Mouse (Mus musculus) liver, adult 2 months (tissue): ENCODE data around the gene Slc25a44.

Experiments used
- CTCF ChIP-seq: fragments of 200-500 bp; IDR thresholded peaks from 2 replicates; pipeline ENCODE4 v1.5.1; 2011; ENCODE audit warnings: low read depth, low read length, control low read depth
- POLR2A ChIP-seq: fragments of 200-500 bp; IDR thresholded peaks from 2 replicates; pipeline ENCODE4 v1.6.1; 2011; ENCODE audit warnings: low read length, control low read depth; ENCODE audit not compliant: insufficient read depth; ENCODE audit errors: extremely low read depth

DNA sequence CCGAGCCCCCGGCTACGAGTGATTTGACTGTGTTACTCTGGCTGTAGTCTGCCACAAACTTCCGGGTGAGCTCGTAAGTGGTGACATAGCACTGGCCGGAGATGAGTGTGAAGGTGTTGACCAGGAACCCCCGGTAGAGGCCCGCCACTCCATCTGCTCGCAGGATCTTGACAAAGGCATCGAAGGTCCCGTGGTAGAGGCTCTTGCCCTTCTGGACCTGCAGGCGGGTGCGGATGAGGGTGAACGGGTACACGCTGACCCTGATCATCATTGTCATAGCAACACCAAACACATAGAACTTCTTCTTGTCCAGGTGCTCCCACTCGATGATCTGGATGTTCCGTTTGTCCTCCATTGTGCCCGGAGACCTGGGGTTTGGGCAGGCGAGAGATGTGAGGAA lies 4.2 kb downstream of the Slc25a44 start:
- no peak for TF ChIP-seq CTCF
- TF ChIP-seq POLR2A = no peak
